Mouse (Mus musculus) liver, adult 2 months (tissue): ENCODE data around the gene Cyp3a25. TPM values are rescaled to one million over a fixed set of nuclear protein-coding genes. Genes with fewer than 3 reads are reported as not detected.
A peak's percentile ranks its signal among the peaks of the same experiment; 100 is the strongest.
"Not testable (repeated sequence)": the region's sequence is repeated elsewhere in the genome, so short reads cannot be mapped to it uniquely, and the experiment has no call there.

Source experiments
- DNase-seq: peaks from one replicate; pipeline ENCODE4 v3.0.0-alpha.2; 2011; ENCODE audit warnings: low read depth, low spot score; ENCODE audit errors: extremely low read depth
- H3K27ac ChIP-seq: fragments of 200-500 bp; replicated peaks from 2 replicates; pipeline ENCODE4 v1.5.1; 2012; ENCODE audit warnings: low read depth, mild to moderate bottlenecking, control low read depth, inconsistent platforms, low read length; ENCODE audit not compliant: insufficient read depth
- H3K27me3 ChIP-seq: fragments of 200-500 bp; 2 replicates; pipeline ENCODE4 v1.6.1; 2012; ENCODE audit warnings: mild to moderate bottlenecking, moderate library complexity, low read length, inconsistent platforms; ENCODE audit not compliant: control insufficient read depth, insufficient read depth
- H3K36me3 ChIP-seq: fragments of 200-500 bp; 2 replicates; pipeline ENCODE4 v1.6.1; 2012; ENCODE audit warnings: low read length, inconsistent platforms; ENCODE audit not compliant: control insufficient read depth, insufficient read depth
- H3K4me1 ChIP-seq: fragments of 200-500 bp; 2 replicates; pipeline ENCODE4 v1.6.1; 2011; ENCODE audit warnings: low read length; ENCODE audit not compliant: control insufficient read depth, insufficient read depth
- H3K4me3 ChIP-seq: fragments of 200-500 bp; 2 replicates; pipeline ENCODE4 v1.5.1; 2011; ENCODE audit warnings: low read depth, mild to moderate bottlenecking, control low read depth, low read length, moderate library complexity; ENCODE audit not compliant: insufficient read depth
- H3K79me2 ChIP-seq: fragments of 200-500 bp; 2 replicates; pipeline ENCODE4 v1.6.1; 2012; ENCODE audit warnings: inconsistent platforms, mild to moderate bottlenecking, low read length, moderate library complexity; ENCODE audit not compliant: control insufficient read depth, insufficient read depth
- H3K9ac ChIP-seq: fragments of 200-500 bp; 2 replicates; pipeline ENCODE4 v1.6.1; 2012; ENCODE audit warnings: low read depth, mild to moderate bottlenecking, control low read depth, inconsistent platforms, low read length
- CTCF ChIP-seq: fragments of 200-500 bp; IDR thresholded peaks from 2 replicates; pipeline ENCODE4 v1.5.1; 2011; ENCODE audit warnings: low read depth, low read length, control low read depth
- POLR2A ChIP-seq: fragments of 200-500 bp; IDR thresholded peaks from 2 replicates; pipeline ENCODE4 v1.6.1; 2011; ENCODE audit warnings: low read length, control low read depth; ENCODE audit not compliant: insufficient read depth; ENCODE audit errors: extremely low read depth
- WGBS: fragments of 180-500 bp; shearing (Covaris S2); methylation state at CpG from one replicate; pipeline ENCODE4 v1.1.7; 2018; 5-methylcytosine and 5-hydroxymethylcytosine counted together
- polyA plus RNA-seq: library from polyadenylated mRNA; depleted of rRNA; stranded (reverse); fragments of >200 nt; gene quantifications from 2 replicates; pipeline ENCODE4 v1.2.3, GENCODE M21; 2012; rRNA removed
- total RNA-seq: library from RNA; depleted of rRNA; stranded (reverse); fragments of >200 nt; gene quantifications from 2 replicates; pipeline ENCODE4 v1.2.3, GENCODE M21; 2014; rRNA removed

Gene Cyp3a25
- total RNA-seq (870 and 1,067 TPM in 2 replicates), polyA plus RNA-seq (112 and 118 TPM in 2 replicates)

DNA sequence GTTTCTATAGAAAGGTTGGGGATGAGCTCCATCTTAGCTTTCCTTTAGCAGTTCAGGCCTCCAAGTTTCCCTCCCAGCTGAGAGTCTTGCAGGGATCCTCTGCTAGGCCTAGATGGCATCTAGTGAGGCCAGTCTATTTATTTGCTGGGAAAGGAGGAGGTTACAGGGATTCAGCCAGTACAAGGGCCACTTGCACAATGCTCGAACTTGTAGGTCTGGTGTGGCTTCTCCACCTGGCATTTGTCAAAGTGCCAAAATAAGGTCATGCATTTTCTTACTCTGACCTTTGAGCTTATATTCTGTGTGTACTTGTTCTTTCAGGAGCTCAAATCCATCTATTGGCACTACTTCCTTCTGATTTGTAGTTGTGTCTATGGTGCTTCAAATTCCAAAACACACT lies at the start of gene Cyp3a25:
TSS of gene Cyp3a25 (minus strand) at position 110 of the 400 bp plus-strand sequence.
- H3K27me3 ChIP-seq, H3K79me2 ChIP-seq: not testable (repeated sequence)
- TF ChIP-seq POLR2A, result peak; percentile 61; the same call in 1 of the 2 replicates
- 17% methylated on average over 1 of the region's 1 CpGs for WGBS
- Histone ChIP-seq H3K4me3 (peak within 1 kb of the TSS; percentile 50), H3K9ac (peak within 1 kb of the TSS; percentile 76), H3K4me1 (peaks cover 10% of the 10 kb centered on the region; the same call in 1 of the 2 replicates), H3K36me3 (peaks cover 14% of the 10 kb centered on the region), H3K27ac (peak within 1 kb of the TSS; percentile 81)
- peak; percentile 100 for DNase-seq

DNA sequence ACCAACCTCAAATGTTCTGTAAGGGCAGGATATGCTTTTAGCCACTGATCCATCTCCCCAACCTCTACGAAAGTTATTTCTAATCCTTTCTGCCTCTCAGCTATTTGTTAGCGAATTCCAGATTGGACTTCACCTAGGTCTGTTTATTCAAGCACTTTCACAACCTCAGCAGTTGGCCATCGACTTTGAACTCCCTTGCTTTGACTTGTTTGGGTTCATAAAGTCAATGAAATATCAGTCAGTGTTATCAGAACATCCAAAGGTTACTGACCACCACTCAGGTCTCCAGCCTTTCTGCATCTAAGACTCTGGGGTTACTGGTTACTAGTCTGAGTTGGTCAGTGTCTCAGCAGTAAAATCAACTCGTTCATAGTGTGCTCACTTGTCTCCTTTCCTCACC lies 11.7 kb upstream of the Cyp3a25 start:
- DNase-seq, result peak; percentile 100
- Histone ChIP-seq H3K79me2 (no peaks in the 10 kb centered on the region; the same call in none of the 2 replicates), H3K27me3 (no peaks in the 10 kb centered on the region), H3K36me3 (no peaks in the 10 kb centered on the region), H3K27ac (peak overlapping the region; percentile 85), H3K4me1 (peaks cover 26% of the 10 kb centered on the region), H3K4me3 (no peak overlapping the region), H3K9ac (0 out of 2 replicates have a peak overlapping the region, but pooled peaks have one; percentile 58)
- WGBS, result 11% methylated on average over 4 of the region's 4 CpGs
- TF ChIP-seq CTCF, result no peak
- TF ChIP-seq POLR2A, result no peak

DNA sequence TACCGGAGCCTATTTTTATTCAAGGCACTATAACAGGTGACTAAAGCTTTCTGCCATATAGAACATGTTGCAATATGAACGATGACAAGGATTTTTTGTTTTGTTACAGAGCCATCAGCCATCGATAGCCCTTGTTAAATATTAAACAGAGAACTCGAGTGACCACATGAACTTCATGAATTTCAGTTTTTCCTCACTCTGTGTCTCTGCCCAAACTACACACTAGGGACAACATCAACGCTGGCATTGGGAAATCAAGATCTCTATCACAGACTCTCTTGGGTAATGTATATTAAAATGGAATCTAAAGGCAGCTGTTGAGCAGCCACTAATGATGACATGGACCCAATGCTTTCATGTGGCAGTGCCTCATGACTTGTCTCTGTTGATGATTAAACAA lies 8.9 kb upstream of the Cyp3a25 start:
- H3K27ac ChIP-seq, result no peak overlapping the region; the same call in none of the 2 replicates

DNA sequence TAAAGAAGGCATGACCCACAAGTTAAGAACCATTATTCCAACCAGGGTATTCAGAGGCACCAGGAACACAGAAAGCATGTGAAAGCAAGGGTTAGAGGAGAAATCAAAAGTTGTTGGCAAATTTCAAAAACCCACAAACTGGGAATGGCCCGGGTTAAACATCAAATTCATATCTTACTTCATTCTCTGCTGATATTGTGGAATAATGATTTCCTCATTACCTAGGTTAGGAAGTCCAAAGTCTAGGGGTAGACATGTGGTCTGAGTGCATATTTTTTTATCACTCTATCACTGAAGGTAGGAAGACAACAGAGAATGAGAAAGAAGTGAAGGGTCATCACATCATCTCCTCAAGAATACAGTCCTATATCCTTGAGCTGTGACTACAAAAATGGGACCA lies 1.8 kb upstream of the Cyp3a25 start:
- 6% methylated on average over 1 of the region's 1 CpGs for WGBS
- DNase-seq, result peak; percentile 92
- TF ChIP-seq POLR2A (no peak), CTCF (no peak)
- Histone ChIP-seq H3K27me3 (no peaks in the 10 kb centered on the region), H3K79me2 (no peaks in the 10 kb centered on the region), H3K4me1 (peaks cover 12% of the 10 kb centered on the region), H3K4me3 (no peak overlapping the region), H3K27ac (peak overlapping the region; percentile 81), H3K36me3 (peaks cover 8% of the 10 kb centered on the region), H3K9ac (no peak overlapping the region)

More for the DNA sequence above, 8.9 kb upstream of the Cyp3a25 start:
- H3K4me1 ChIP-seq, result peaks cover 26% of the 10 kb centered on the region
- no peak overlapping the region for H3K9ac ChIP-seq
- peak; percentile 97 for DNase-seq
- H3K36me3 ChIP-seq, result no peaks in the 10 kb centered on the region
- no peaks in the 10 kb centered on the region for H3K27me3 ChIP-seq
- H3K79me2 ChIP-seq, result no peaks in the 10 kb centered on the region; the same call in none of the 2 replicates
- TF ChIP-seq CTCF, result no peak
- no peak for TF ChIP-seq POLR2A
- WGBS, result 13% methylated on average over 5 of the region's 5 CpGs
- peak overlapping the region; percentile 23; the same call in 1 of the 2 replicates for H3K4me3 ChIP-seq

DNA sequence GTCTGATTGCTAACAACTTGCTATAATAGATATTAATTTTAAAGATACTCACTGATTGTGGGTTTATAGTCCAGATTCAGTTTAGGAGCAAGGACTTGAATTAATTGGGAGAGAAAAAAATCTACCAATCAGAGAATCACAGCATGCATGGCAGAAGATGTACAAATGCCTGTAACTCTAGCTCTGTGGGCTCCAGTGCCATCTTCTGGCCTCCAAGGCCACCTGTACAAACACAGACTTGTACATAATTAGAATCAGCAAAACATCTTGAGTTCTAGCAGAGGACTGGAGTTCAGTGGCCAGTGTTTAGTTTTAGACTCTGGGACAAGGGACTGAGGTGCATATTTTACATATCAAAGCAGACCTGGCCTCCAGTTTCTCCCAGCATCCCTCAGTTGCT lies 42.3 kb downstream of the Cyp3a25 start:
- peak; percentile 62 for DNase-seq
- H3K27me3 ChIP-seq, result no peaks in the 10 kb centered on the region
- TF ChIP-seq POLR2A (no peak), CTCF (peak; percentile 67)
- H3K27ac ChIP-seq, result no peak overlapping the region
- H3K4me3 ChIP-seq, result no peak overlapping the region
- H3K4me1 ChIP-seq, result no peaks in the 10 kb centered on the region
- H3K9ac ChIP-seq, result no peak overlapping the region
- no peaks in the 10 kb centered on the region for H3K36me3 ChIP-seq
- no peaks in the 10 kb centered on the region for H3K79me2 ChIP-seq

Other genes starting within 250 kb of the Cyp3a25 start
- 20.2 and 390 TPM in 2 replicates for gene Cyp3a44, start 203.7 kb downstream of the Cyp3a25 start, total RNA-seq
- gene Cyp3a44, start 203.7 kb downstream of the Cyp3a25 start, polyA plus RNA-seq, result 16.2 and 32.2 TPM in 2 replicates
- 6,008 and 10,741 TPM in 2 replicates for gene Cyp3a11, start 129.7 kb downstream of the Cyp3a25 start, total RNA-seq
- 589 and 877 TPM in 2 replicates for gene Cyp3a11, start 129.7 kb downstream of the Cyp3a25 start, polyA plus RNA-seq
- 62.1 and 121 TPM in 2 replicates for gene Cyp3a59, start 69.6 kb upstream of the Cyp3a25 start, total RNA-seq
- 15.6 and 19.1 TPM in 2 replicates for gene Cyp3a59, start 69.6 kb upstream of the Cyp3a25 start, polyA plus RNA-seq
- gene Gm5565, start 150.9 kb upstream of the Cyp3a25 start, total RNA-seq, result not detected in 2 replicates
- not detected in 2 replicates for gene Gm5565, start 150.9 kb upstream of the Cyp3a25 start, polyA plus RNA-seq
- gene Gm6309, start 161.1 kb upstream of the Cyp3a25 start, total RNA-seq, result not detected in 2 replicates
- not detected in 2 replicates for gene Gm6309, start 161.1 kb upstream of the Cyp3a25 start, polyA plus RNA-seq
- gene 1700001J03Rik, start 175.7 kb upstream of the Cyp3a25 start, total RNA-seq, result 0.28 TPM in 1 of 2 replicates, not detected in the other
- gene 1700001J03Rik, start 175.7 kb upstream of the Cyp3a25 start, polyA plus RNA-seq, result not detected in 2 replicates
- 28.4 and 29.4 TPM in 2 replicates for gene Rnf6, start 211.9 kb upstream of the Cyp3a25 start, total RNA-seq
- gene Rnf6, start 211.9 kb upstream of the Cyp3a25 start, polyA plus RNA-seq, result 12.5 and 14.0 TPM in 2 replicates
- 27.8 and 32.5 TPM in 2 replicates for gene Cdk8, start 221.6 kb upstream of the Cyp3a25 start, total RNA-seq
- 19.3 and 25.2 TPM in 2 replicates for gene Cdk8, start 221.6 kb upstream of the Cyp3a25 start, polyA plus RNA-seq